Mouse (Mus musculus): ENCODE measurements around the gene Msl2.

DNA sequence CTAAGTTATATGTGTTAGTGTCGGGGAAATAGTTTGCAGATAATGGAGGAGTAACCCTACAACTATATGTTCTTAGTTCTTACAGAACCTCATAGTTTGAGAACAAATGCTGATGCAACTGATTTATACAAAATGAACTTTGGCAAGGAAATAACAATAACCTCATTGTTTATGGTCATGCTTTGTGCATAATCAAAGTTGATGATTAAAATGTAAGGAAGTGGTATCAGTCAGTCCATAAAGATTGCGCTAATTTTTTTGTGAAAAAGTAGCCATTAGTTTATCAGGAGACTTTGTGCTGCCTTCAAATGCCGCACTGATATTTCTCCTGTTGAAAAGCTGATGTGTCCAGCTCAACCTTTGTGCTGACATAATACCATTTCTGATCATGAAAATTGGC lies 28.4 kb downstream of the Msl2 start:
- TF ChIP-seq POLR2A (IDR thresholded peaks at IDR 0.05; ENCODE audit: control insufficient read depth, extremely low read depth, insufficient read depth, low read length, poor library complexity) (no peak), CTCF (IDR thresholded peaks at IDR 0.05; ENCODE audit: borderline replicate concordance, control insufficient read depth, extremely low read depth, insufficient read depth, low read length, poor library complexity) (no peak)
